Mouse (Mus musculus) megakaryocyte, adult 5-6 weeks (primary cell): ENCODE results near the gene Ciao2b. TPM values are rescaled to one million over a fixed set of nuclear protein-coding genes. Genes with fewer than 3 reads are reported as not detected.

Experiments
- ATAC-seq: 2 replicates; pipeline ENCODE4 v1.8.0; 2016; ENCODE audit warnings: mild to moderate bottlenecking, inconsistent platforms; ENCODE audit not compliant: poor library complexity, severe bottlenecking
- total RNA-seq, 2 experiments: library from RNA; stranded (forward) in 1 of 2; stranded (reverse) in 1 of 2; fragments of 153-499, 151-499 nt in 1 of 2; fragments of 221-1000, 200-1000 nt in 1 of 2; gene quantifications; 2 replicates each; pipeline versions ENCODE4 v1.2.3 to v1.2.4; 2015 to 2017

Gene Ciao2b
- total RNA-seq, 2 experiments from 2014 or later, result 25.7 to 28.2 TPM

DNA sequence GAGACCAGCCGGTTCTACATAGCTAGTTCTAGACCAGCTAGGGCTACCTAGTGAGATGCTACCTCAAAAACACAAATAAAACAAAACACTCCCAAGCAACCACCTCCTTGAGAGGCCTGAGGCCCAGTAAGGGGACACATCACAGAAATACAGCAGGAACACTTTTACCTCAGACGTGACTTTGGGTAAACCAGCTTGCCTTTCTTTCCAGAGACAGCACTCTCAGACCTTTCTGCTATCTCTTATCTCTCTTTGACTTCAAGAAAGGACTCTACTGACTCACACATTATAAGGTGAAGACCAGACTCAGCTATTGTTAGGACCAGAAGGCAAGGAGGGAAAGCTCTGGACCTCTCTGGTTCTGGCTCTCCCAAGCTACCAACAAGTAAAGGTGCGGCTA is 51.5 kb downstream of the Ciao2b start:
- ATAC-seq, result no peak

Other genes starting within 250 kb of the Ciao2b start
- 0.59 and 1.1 TPM in 2 replicates for gene Cmtm4, start 246.2 kb downstream of the Ciao2b start, total RNA-seq (2015)
- gene Cmtm4, start 246.2 kb downstream of the Ciao2b start, total RNA-seq (2017), result 1.6 and 1.7 TPM in 2 replicates
- gene Dync1li2, start 198.9 kb downstream of the Ciao2b start, total RNA-seq (2015), result 15.0 and 18.4 TPM in 2 replicates
- 43.3 and 58.0 TPM in 2 replicates for gene Dync1li2, start 198.9 kb downstream of the Ciao2b start, total RNA-seq (2017)
- gene Terb1, start 132.1 kb downstream of the Ciao2b start, total RNA-seq (2015), result not detected in 2 replicates
- not detected in 2 replicates for gene Terb1, start 132.1 kb downstream of the Ciao2b start, total RNA-seq (2017)
- 45.3 and 69.6 TPM in 2 replicates for gene Nae1, start 107.3 kb downstream of the Ciao2b start, total RNA-seq (2015)
- 67.3 and 83.9 TPM in 2 replicates for gene Nae1, start 107.3 kb downstream of the Ciao2b start, total RNA-seq (2017)
- 0.27 TPM in 1 of 2 replicates, not detected in the other for gene Car7, start 107.3 kb downstream of the Ciao2b start, total RNA-seq (2015)
- 0.44 and 1.2 TPM in 2 replicates for gene Car7, start 107.3 kb downstream of the Ciao2b start, total RNA-seq (2017)
- 6.8 TPM in 2 replicates for gene Pdp2, start 50.5 kb downstream of the Ciao2b start, total RNA-seq (2015)
- gene Pdp2, start 50.5 kb downstream of the Ciao2b start, total RNA-seq (2017), result 6.1 and 6.6 TPM in 2 replicates
- gene Cdh16, start 17.6 kb downstream of the Ciao2b start, total RNA-seq (2015), result not detected in 2 replicates
- not detected in 2 replicates for gene Cdh16, start 17.6 kb downstream of the Ciao2b start, total RNA-seq (2017)
- 0.52 and 2.0 TPM in 2 replicates for gene Rrad, start 10.6 kb downstream of the Ciao2b start, total RNA-seq (2015)
- 0.73 and 1.5 TPM in 2 replicates for gene Rrad, start 10.6 kb downstream of the Ciao2b start, total RNA-seq (2017)
- not detected in 2 replicates for gene Ces2a, start 92.0 kb upstream of the Ciao2b start, total RNA-seq (2015)
- gene Ces2a, start 92.0 kb upstream of the Ciao2b start, total RNA-seq (2017), result not detected in 2 replicates
- gene Ces2b, start 189.6 kb upstream of the Ciao2b start, total RNA-seq (2015), result not detected in 2 replicates
- gene Ces2b, start 189.6 kb upstream of the Ciao2b start, total RNA-seq (2017), result not detected in 2 replicates
- not detected in 2 replicates for gene Ces2c, start 205.1 kb upstream of the Ciao2b start, total RNA-seq (2015)
- gene Ces2c, start 205.1 kb upstream of the Ciao2b start, total RNA-seq (2017), result not detected in 2 replicates